Mouse (Mus musculus) lung, postnatal 0 days (tissue): Measurements from ENCODE around the gene Ifitm6. TPM values are rescaled to one million over a fixed set of nuclear protein-coding genes. Genes with fewer than 3 reads are reported as not detected.

Source experiments
- ATAC-seq: fragments of 200-750 bp; cut with Nextera tagmentation; 2 replicates; pipeline ENCODE4 v1.8.0; 2017; ENCODE audit warnings: moderate library complexity
- DNase-seq: peaks from one replicate; pipeline ENCODE4 v3.0.0-alpha.2; 2016; ENCODE audit warnings: low spot score
- H3K27ac ChIP-seq: fragments of 300-500 bp; sonication (generic); 2 replicates; pipeline ENCODE4 v1.5.1; 2014; ENCODE audit warnings: antibody characterized with exemption, mild to moderate bottlenecking, low read length, mixed read lengths
- H3K27me3 ChIP-seq: fragments of 300-500 bp; sonication (generic); replicated peaks from 2 replicates; pipeline ENCODE4 v1.6.1; 2014; ENCODE audit warnings: low read length, mixed read lengths; ENCODE audit not compliant: insufficient read depth
- H3K36me3 ChIP-seq: fragments of 300-500 bp; sonication (generic); 2 replicates; pipeline ENCODE4 v1.6.1; 2014; ENCODE audit warnings: low read length, mixed read lengths; ENCODE audit not compliant: insufficient read depth
- H3K4me1 ChIP-seq: fragments of 300-500 bp; sonication (generic); 2 replicates; pipeline ENCODE4 v1.6.1; 2014; ENCODE audit warnings: antibody characterized with exemption, low read depth, low read length, mixed read lengths; ENCODE audit not compliant: insufficient read depth
- H3K4me2 ChIP-seq: fragments of 300-500 bp; sonication (generic); replicated peaks from 2 replicates; pipeline ENCODE4 v1.6.1; 2014; ENCODE audit warnings: low read depth, mild to moderate bottlenecking, low read length, moderate library complexity, mixed read lengths
- H3K4me3 ChIP-seq: fragments of 300-500 bp; sonication (generic); 2 replicates; pipeline ENCODE4 v1.5.1; 2014; ENCODE audit warnings: low read depth, low read length
- H3K9ac ChIP-seq: fragments of 300-500 bp; sonication (generic); replicated peaks from 2 replicates; pipeline ENCODE4 v1.6.1; 2014; ENCODE audit warnings: low read depth, mild to moderate bottlenecking
- H3K9me3 ChIP-seq: fragments of 300-500 bp; sonication (generic); 2 replicates; pipeline ENCODE4 v1.6.1; 2016; ENCODE audit warnings: low read length, mixed read lengths
- CTCF ChIP-seq: IDR thresholded peaks from 2 replicates; pipeline ENCODE4 v1.5.1; 2016; ENCODE audit warnings: antibody characterized with exemption, mild to moderate bottlenecking
- EP300 ChIP-seq: IDR thresholded peaks from 2 replicates; pipeline ENCODE4 v1.6.1; 2016; ENCODE audit warnings: antibody characterized with exemption, mild to moderate bottlenecking, control low read depth
- WGBS: fragments of 180-500 bp; shearing (Covaris S2); extraction: QIAGEN DNeasy Blood & Tissue Kit; methylation state at CpG from one replicate; pipeline ENCODE4 v1.1.7; 2014; 5-methylcytosine and 5-hydroxymethylcytosine counted together
- polyA plus RNA-seq: library from polyadenylated mRNA; unstranded; fragments of >200 nt; fragmentation: Nextera tagmentation; extraction: Ambion mirVana; gene quantifications from 2 replicates; pipeline ENCODE4 v1.2.1, GENCODE M21; 2015

Gene Ifitm6
- polyA plus RNA-seq, 1 experiment from 2014 or later = 7.7 TPM

DNA sequence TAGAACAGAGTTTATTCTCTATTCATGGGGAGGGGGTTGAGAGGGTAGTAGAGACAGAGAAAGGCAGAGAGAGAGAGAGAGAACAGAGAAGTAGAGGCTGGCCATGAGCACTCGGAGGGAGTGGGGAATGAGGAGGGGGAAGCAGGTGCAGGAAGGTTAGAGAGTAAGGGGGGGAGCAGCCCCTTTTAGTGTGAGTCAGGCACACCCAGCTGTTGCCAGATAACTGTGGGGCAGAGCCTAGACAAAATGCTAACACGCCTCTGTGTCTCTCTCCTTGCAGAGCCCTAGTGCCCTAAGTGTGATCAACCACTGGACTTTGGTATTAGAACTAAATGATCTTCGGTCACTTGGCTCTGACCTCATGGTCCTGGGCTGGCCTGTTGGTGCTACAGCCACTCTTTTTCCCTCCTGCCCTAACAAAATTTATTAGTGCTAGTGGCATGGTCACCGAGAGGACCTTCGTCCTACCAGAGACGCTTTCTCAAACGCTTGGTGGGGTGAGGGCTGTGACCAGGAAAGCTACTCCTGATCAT is 6.4 kb downstream of the Ifitm6 start:
- peaks cover 17% of the 10 kb centered on the region for H3K4me1 ChIP-seq
- peak overlapping the region; percentile 87 for H3K27ac ChIP-seq
- H3K27me3 ChIP-seq = no peaks in the 10 kb centered on the region
- no peak for DNase-seq
- H3K4me2 ChIP-seq = no peak overlapping the region
- H3K9ac ChIP-seq = 0 out of 2 replicates have a peak overlapping the region, but pooled peaks have one; percentile 59
- H3K9me3 ChIP-seq = no peaks in the 10 kb centered on the region
- no peak for ATAC-seq
- TF ChIP-seq EP300 (no peak), CTCF (no peak)
- no peaks in the 10 kb centered on the region for H3K36me3 ChIP-seq
- no peak overlapping the region for H3K4me3 ChIP-seq
- WGBS = 89% methylated on average over 7 of the region's 7 CpGs

DNA sequence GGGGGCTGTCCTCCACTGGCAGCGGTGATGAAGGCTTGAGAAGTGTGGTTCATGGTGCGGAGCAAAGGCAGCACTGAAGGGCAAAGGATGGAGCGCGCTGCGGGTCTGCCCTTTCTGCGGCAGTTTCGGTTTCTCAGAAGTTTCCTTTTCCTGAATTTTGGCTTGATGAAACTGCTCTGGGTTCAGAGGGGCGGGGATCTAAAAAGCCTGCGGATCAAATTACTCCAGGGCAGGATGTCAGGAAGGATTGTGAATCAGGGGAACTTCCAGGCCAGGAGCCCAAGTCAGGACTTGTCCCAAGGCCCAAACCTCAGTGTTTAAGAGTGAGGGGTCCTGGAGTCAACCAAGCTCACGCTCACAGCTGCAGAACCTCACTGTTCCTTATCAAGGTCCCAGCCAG is 7.1 kb downstream of the Ifitm6 start, which contains the start of gene Ifitm3:
TSS of gene Ifitm3 (minus strand) at position 178 of the 400 bp plus-strand sequence.
- WGBS = 5% methylated on average over 10 of the region's 10 CpGs
- Histone ChIP-seq H3K9ac (peak within 1 kb of the TSS; percentile 59), H3K4me2 (peak within 1 kb of the TSS; percentile 58), H3K4me1 (peaks cover 17% of the 10 kb centered on the region), H3K9me3 (no peaks in the 10 kb centered on the region), H3K27me3 (no peaks in the 10 kb centered on the region), H3K27ac (peak within 1 kb of the TSS; percentile 87), H3K36me3 (no peaks in the 10 kb centered on the region), H3K4me3 (peak within 1 kb of the TSS; percentile 60)
- peak; percentile 94 for DNase-seq
- no peak for TF ChIP-seq CTCF
- no peak; the same call in 1 of the 2 replicates for TF ChIP-seq EP300
- ATAC-seq = peak; percentile 52

DNA sequence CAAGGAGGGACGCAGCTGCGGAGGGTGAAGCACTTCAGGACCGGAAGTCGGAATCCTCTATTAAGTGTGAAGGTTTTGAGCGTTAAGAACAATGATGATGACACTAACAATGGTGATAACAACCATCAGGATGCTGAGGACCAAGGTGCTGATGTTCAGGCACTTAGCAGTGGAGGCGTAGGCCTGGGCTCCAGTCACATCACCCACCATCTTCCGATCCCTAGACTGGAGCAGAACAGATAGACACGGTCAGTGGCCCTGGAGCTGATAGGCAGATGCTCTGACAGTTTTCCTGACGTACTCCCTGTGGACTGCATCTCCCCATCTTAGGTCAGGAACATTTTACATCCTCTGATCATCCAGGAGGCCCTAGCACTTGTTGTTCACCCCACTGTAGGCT is 8.1 kb downstream of the Ifitm6 start:
- WGBS = 63% methylated on average over 9 of the region's 9 CpGs
- H3K27ac ChIP-seq = peak overlapping the region; percentile 87
- H3K4me2 ChIP-seq = peak overlapping the region; percentile 58
- H3K27me3 ChIP-seq = no peaks in the 10 kb centered on the region
- DNase-seq = no peak
- ATAC-seq = no peak
- H3K4me1 ChIP-seq = peaks cover 17% of the 10 kb centered on the region
- peak overlapping the region; percentile 59 for H3K9ac ChIP-seq
- H3K9me3 ChIP-seq = no peaks in the 10 kb centered on the region
- H3K36me3 ChIP-seq = no peaks in the 10 kb centered on the region
- peak overlapping the region; percentile 60 for H3K4me3 ChIP-seq
- TF ChIP-seq EP300 (no peak), CTCF (no peak)

DNA sequence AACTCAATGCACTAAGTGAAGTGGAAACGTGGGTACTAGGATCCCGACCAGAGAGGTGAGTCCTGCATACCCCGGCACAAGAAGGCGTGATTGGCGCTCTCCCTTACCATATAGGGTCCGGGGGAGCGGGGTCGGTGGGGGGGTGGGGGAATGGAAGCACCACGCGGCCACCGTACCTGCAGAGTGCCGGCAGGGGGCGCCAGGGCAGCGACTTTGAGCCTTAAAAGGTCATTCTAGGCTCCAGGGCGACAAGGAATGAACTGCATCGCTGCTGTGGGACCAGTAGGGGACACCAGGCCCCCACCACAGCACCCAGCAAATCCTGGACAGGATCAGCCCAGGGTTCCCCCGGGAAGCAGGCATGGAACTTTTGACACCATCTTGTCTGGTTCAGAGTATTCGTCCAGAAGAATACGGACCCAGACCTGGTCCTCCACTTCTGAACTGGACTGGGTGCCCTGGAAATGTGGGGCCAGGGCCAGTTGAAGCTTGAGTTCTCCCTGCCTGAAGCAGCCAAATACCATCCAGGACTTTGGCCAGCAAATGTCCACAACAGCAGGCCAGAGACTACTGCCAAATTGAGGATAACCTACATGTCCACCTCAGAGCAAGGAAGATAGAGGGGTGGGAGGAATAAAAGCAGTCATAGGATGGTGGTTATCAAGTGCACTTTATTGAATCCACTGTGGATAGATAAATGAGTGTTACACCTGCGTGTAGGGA is 8.6 kb downstream of the Ifitm6 start:
- peak; percentile 97 for DNase-seq
- Histone ChIP-seq H3K27ac (peak overlapping the region; percentile 87), H3K9ac (peak overlapping the region; percentile 23), H3K4me1 (peaks cover 17% of the 10 kb centered on the region), H3K9me3 (no peaks in the 10 kb centered on the region), H3K36me3 (no peaks in the 10 kb centered on the region), H3K4me3 (peak overlapping the region; percentile 60), H3K4me2 (peak overlapping the region; percentile 58), H3K27me3 (no peaks in the 10 kb centered on the region)
- TF ChIP-seq EP300 = peak; percentile 37; the same call in 1 of the 2 replicates
- TF ChIP-seq CTCF = peak; percentile 96
- 6% methylated on average over 19 of the region's 20 CpGs for WGBS
- peak; percentile 93 for ATAC-seq

DNA sequence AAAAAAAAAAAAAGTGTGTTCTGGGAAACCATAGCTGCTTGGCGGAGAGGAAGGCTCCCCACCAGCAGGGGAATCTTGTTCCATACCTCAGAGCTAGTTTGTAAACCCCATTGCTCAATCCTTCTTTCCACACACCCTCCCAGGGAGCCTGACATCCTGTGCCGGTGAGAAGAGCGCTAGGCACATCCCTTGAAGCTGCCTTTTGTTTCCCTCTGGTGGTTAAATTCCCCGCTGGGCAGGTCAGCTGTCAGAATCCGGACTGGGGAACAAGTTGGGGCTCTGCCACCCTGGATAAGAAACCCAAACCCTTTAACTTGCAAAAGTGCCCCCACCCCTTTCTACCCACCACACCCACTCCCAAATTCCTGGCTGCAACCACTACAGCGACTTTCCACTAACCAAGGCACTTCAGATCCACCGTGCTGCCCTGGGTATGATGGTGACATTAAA is 9.4 kb downstream of the Ifitm6 start:
- H3K27ac ChIP-seq = peak overlapping the region; percentile 75
- peak overlapping the region; percentile 58 for H3K4me2 ChIP-seq
- peak; percentile 54 for ATAC-seq
- no peaks in the 10 kb centered on the region for H3K27me3 ChIP-seq
- 5% methylated on average over 7 of the region's 7 CpGs for WGBS
- peak overlapping the region; percentile 60; the same call in 1 of the 2 replicates for H3K4me3 ChIP-seq
- H3K9me3 ChIP-seq = no peaks in the 10 kb centered on the region
- peaks cover 17% of the 10 kb centered on the region for H3K4me1 ChIP-seq
- no peaks in the 10 kb centered on the region for H3K36me3 ChIP-seq
- peak overlapping the region; percentile 23; the same call in 1 of the 2 replicates for H3K9ac ChIP-seq
- no peak for TF ChIP-seq EP300
- TF ChIP-seq CTCF = peak; percentile 70
- DNase-seq = peak; percentile 92

DNA sequence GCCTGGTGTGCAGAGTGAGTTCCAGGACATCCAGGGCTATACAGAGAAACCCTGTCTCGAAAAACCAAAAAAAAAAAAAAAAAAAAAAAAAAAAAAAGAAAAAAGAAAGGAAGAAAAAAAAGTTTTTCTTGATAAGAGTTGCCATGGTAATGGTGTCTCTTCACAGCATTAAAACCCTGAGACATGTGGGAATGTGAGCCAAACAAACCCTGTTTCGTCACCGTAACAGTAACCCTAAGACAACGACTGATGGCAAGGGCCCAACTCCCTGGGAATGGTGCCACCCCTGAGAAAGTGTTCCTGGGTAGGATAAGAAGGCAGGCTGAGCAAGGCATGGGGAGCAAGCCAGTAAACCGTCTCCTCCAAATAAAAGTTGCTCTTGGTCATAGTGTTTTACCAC is 10.8 kb downstream of the Ifitm6 start:
- H3K36me3 ChIP-seq = no peaks in the 10 kb centered on the region
- H3K9ac ChIP-seq = no peak overlapping the region
- H3K4me2 ChIP-seq = no peak overlapping the region
- no peak overlapping the region for H3K4me3 ChIP-seq
- TF ChIP-seq EP300 (no peak), CTCF (no peak)
- DNase-seq = peak; percentile 70
- ATAC-seq = no peak
- WGBS = 48% methylated on average over 4 of the region's 5 CpGs
- H3K27ac ChIP-seq = no peak overlapping the region
- no peaks in the 10 kb centered on the region for H3K9me3 ChIP-seq
- H3K4me1 ChIP-seq = peaks cover 17% of the 10 kb centered on the region
- H3K27me3 ChIP-seq = no peaks in the 10 kb centered on the region
